Mouse (Mus musculus): ENCODE results near the gene Man2b1.

The Man2b1 gene

DNA sequence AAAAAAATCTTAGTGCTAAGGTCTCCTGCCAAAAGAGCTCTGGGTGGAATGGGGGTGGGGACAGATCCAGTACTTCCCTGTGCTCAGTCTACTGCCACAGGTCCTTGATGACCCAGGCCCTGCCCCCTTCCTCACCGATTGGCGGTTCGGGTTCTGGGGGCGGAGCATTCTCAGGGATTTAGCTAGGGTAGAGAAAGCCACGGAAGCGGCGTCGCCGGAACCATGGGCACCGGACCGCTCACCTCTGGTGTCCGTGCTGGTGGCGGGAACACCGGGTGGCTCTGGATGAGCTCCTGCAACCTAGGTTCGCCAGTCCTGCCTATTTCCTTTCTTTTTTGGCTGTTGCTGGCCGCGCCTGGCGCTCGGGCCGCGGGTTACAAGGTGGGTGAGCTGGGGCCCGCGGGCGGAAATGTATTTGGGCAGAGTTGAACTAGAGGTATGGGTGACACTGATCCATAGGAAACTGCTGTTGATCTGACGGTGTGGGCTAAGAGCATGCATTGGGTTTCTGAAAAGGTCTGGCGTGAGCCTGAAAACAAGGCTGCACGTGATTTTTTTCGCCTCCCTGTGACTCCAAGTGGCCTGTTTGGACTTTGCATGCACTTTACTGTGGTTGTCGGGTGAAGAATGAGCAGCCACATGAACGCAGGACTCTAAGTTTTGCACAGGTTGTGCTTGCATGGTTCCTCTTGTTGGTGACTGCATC lies at the start of gene Man2b1:
Gene Man2b1, plus strand, starts transcription at position 163 of the 706 bp plus-strand sequence.
- DNase-seq: peak; percentile 100

DNA sequence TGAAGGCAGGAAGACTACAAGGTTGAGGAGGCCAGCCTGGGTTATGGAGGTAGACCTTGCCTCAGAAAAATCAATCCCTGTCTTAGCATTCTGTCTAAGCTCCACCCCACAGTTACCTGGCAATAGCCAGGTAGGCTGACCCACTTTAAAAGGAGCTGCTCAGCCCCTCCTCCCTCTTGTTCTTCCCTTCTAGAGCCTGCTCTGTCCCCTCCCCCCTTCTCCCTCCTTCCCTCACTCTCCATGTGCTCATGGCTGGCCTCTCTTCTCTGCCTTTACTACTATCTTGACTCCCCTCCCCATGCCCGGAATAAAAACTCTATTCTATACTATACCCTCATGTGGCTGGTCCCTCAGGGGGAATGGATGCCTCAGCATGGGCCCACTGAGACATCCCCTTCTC lies 49.2 kb upstream of the Man2b1 start:
- no peak for DNase-seq

DNA sequence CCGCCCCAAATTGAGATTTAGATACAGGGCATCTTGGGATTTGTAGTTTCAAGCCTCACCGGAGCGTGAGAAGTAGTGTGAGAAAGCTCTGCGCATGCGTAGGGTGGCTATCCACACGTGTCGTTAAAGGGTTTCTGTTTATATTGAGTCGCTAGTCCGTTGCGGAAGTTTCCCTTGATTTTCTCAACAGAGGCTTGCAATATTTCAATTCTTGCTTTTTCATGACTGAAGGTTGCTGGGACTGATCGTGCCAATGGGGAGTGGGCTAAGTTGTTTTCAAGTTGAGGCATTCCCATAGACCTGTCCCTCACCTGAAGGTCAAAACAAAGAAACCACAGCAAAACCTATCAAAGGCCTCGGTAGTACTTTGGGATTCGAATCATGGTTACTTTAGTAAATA lies 48.3 kb upstream of the Man2b1 start:
- DNase-seq: peak; percentile 97

DNA sequence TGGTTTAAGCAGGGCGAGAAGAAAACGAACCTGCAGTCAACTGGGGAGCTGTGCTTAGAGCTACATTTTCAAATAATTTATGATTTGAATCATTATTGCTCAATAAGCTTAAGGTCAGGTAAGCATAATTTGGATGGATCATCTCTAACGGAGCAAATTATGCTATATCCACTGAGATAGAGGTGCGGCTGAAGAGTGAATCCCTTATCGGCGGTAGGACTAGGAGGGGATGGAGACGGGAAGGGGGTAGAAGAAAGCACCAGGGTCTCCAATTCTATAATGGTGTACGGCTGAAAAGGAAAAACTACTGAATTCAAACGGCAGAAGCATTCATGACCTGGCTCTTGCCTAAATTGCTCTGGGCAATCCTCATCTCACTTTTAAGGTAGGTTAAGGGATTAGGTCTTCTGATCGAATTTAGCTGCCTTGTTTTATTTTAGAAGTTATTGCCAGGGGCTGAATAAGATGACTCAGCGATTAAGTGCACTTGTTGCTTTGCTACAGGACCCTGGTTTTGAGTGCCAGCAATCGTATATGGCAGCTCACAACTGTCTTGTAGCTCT lies 47.8 kb upstream of the Man2b1 start:
- DNase-seq: no peak

DNA sequence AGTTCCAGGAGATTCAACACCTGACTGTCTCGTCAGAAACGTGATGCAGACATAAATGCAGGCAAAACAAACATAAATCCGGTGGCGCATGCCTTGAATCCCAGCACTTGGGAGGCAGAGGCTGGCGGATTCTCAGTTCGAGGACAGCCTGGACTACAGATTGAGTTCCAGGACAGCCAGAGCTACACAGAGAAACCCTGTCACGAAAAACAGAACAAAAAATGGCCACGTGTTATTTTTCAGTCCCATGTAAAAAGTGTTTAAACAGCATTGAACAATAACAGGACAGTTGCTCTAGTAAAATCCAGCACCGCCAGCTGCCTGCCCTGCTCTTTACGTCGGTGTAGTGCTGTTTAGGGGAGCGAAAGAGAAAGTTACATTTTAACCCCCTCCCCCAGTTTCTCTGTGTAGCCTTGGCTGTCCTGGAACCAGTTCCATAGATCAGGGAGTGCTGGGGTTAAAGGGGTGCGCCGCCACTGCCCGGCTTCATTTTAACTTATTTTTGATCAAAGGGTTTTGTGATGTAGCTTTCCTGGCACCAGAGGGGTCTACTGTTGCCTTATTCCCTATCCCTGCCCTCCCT lies 47.3 kb upstream of the Man2b1 start:
- DNase-seq: peak; percentile 94

DNA sequence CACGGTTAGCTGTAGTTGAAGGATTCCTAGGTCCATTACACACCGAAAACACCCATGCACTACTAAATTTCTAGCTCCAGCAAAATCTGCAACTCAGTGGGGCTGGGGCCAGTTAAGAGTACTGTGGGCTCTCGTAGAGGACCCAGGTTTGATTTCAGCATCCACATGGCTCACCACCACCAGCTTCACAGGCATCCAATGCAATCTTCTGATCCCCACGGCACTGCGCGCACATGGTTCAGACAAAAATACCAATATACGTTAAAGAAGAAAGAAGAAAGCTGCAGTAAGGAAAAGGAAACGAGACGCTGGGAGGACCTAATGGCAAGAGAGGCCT lies 46.7 kb upstream of the Man2b1 start:
- DNase-seq: no peak

DNA sequence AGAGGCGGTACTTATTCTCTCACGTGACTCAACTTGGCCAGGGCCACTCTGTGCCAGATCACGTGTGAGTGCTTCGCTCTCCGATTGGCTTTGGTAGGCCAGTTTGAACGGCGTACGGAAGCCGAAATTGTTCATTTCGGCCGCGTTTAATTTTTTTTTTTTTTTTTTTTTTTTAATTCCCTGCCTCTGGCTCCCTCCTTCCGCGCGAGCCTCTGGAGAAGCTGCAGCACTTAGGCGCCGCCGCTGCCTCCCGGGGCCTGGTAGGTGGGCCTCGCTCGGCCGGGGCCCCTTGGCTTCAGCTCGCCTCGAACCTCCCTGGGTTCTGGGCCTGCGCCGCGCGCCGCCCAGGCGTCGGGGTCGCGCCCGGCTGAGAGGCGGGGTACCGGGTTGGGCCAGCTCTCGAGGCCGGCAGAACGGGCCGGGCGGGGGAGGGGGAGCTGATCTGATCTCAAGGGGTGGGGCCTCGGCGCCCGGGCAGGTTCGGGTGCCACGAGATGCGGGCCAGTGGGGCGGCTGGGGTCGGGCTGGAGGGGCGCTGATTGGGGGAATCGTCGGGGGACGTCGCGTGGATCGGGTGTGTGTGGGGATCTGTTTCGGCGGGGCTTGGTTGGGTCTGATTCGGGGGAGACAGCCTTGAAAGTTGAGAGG lies 46.2 kb upstream of the Man2b1 start, which contains the start of gene Tnpo2:
Gene Tnpo2, plus strand, starts transcription at position 198 of the 648 bp plus-strand sequence.
- peak; percentile 99 for DNase-seq

DNA sequence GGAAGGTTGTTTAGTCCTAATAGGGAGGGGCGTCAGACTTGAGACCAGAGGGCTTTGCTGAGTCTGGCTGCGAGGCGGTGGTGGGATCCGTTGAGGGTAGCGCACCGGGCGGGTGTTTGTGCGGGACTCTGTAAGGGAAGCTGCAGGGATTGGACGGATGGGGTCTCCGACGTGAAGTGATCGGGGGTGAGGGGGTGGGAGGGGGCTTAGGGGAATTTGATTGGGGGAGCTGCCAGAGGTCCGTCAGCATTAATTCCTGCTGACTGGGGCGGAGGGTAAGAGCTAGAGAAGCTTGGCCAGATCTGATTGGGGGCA lies 45.7 kb upstream of the Man2b1 start:
- DNase-seq: no peak

DNA sequence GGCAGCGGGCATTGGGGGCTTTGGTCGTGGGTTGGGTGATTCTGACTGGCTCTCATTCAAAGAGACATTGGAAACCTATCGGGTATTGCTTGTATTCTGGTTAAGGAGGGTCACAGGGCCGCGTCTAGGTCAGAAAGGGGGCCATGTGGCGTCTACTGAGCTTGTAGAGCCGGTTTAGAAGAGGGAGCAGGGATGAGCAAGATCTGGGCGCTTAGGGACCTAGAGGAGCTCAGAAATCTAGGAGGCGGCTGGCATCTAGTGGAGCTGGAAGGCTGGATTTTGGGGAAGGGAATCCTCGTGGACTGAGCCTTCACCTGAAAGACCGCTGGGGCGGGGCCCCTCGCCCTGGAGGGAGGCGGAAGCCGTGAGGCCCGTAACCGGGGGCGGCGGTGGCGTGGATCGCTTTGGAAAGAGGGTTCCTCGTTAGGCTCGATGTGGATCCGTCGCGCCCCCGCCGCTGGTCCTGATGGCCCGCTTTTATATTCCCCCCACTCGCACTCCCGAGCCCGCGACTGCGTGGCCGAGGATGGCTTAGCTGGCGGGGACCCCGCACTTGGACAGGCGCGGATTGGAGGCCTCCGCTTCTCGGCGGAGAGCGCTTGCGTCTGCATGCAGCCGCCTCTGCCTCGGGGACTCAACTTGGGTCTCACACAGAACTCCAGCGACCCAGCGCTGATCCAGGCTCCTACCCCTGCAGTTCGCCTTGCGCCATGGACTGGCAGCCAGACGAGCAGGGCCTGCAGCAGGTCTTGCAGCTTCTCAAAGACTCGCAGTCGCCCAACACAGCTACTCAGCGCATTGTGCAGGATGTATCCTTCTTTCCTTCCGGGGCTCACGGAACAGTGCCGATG lies 45.2 kb upstream of the Man2b1 start:
- DNase-seq: peak; percentile 96

DNA sequence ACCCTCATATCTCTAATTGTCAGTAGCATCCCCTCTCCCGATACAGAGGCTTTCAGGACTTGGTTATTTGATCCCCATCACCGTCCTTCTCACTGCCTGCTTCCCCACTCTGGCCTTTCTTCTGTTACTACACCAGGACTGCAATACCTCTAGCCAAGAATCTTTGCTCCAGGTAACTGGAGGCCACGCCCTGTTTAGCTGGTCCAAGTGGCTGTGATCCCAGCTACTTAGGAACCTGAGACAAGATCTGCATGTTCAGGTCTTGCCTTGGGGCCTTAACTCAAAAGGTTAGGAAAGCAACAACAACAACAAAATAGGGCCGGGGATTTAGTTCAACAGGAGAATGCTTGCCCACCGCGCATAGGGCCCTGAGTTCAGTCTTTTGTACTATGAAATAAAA lies 39.5 kb upstream of the Man2b1 start:
- DNase-seq: no peak

DNA sequence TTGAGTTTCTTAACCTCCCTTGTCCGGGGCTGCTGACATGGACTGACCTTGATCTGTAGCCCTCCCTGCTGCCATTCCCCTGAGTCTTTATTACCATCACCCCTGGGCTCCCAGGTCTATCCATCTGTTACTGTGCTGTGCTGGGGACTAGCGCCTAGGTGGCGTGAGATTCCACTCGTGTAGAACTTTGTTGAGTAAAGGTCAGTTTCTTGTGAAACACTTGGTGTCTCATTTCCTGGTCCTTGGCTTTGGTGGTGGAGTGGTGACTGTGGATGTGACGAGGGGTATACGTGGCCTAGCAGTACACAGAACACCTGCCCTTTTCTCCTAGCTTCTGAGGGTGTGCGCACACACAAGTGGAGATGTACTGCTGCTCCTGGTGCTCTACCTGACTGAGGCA lies 25.7 kb upstream of the Man2b1 start:
- no peak for DNase-seq

DNA sequence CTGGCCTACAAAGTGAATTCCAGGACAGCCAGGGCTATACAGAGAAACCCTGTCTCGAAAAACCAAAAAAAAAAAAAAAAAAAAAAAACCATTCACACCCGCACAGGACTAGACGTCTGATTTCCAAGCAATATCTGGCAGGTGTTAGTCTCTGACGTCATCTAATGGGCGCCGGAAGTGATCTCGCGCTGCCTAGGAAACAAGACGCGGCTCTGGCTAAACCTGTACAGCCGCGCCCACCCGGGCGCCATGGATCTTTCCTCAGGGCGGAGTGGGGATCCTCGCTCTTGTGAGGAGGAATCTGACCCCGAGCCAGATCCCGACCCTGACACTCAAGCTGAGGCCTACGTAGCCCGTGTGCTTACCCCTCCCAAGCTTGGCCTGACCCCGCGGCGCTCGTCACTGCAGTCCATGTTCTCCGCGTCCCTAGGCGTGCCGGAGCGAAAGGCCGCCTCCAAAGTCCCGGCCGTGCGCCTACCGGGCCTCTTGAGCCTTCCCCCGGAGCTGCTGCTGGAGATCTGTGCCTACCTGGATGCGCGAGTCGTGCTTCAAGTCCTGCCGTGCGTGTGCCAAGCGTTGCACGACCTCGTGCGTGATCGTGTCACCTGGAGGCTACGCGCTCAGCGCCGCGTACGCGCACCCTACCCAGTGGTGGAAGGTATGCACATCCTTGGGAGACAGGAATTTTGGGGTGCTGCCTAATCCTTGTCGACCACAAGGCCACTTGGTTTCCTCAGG lies 23.0 kb upstream of the Man2b1 start, which contains the start of gene Fbxw9:
Gene Fbxw9, plus strand, starts transcription at position 177 of the 738 bp plus-strand sequence.
- DNase-seq: peak; percentile 99

DNA sequence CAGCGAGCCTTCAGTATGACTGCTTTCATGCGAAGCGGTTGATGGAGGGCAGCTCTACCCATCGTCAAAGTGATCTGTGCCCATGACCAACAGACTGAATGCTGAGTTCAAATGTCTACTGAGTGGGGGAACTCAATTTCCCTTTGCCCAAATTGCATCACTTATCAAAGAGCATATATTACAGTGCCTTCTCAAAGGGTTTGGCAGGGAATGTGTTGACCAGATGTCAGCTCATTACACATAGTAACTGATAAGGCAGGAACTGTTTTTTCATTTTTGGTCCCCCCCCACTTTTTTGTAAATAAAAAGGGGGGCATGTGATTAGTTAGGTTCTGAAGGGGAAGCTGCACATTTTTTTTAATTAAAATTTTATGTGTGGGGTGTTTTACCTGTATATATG lies 20.5 kb upstream of the Man2b1 start:
- DNase-seq: no peak

DNA sequence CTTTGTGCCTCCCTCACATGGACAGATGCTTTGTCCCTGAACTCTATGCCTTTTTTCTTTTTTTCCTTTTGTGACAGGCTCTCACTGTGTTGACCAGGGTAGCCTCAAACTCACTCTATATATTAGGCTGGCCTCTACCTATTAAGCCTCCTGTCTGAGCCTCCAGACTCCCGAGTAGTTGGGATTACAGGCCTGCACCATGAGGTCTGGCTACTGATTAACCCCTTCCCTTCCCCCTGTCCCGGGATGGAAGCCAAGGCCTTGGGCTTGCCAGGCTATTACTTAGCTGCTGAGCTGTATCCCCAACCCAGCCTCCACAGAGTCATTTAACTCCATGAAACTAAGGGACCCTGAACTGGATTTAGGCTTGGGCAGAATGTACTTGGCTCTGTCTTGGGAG lies 17.9 kb upstream of the Man2b1 start:
- no peak for DNase-seq

DNA sequence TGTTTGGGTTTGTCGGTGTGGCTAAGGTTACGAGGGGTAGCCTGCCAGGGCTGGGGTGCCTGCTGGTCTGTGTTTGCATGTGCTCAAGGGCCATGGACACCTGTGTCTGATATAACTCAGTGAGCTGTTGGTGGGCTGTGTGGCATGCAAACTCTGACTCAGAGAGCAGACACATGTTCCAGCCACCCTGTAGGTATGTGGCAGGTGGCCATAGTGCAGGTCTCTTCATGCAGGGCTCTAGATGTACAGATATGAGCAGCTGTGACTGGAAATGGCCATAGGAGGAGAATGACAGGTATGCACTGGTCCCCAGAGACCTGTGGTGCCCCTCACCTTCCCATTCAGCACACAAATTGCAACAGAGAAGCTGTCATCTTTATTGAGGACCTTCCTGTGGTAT lies 15.9 kb upstream of the Man2b1 start:
- DNase-seq: no peak

DNA sequence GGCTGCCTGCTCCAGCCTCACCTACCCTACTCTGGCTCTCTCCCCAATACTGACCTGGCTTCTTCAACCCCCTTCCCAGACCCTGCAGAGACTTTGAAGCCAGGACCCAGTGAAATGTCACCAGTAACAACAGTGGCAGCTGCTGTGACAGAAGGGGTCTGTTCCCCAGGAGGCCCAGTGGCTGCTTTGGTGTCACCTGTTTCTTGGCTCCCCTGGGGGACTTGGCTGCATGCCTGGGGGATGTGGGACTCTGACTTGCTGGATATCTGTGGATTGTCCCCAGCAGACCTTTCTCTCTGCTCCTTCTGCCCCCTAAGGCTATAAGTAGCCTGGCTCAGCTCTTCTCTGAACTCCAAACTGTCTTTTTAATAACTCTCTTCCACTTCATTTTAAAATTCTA lies 15.1 kb upstream of the Man2b1 start, which contains the start of gene Gm5741:
Gene Gm5741, minus strand, starts transcription at position 1 of the 400 bp plus-strand sequence.
- DNase-seq: no peak

DNA sequence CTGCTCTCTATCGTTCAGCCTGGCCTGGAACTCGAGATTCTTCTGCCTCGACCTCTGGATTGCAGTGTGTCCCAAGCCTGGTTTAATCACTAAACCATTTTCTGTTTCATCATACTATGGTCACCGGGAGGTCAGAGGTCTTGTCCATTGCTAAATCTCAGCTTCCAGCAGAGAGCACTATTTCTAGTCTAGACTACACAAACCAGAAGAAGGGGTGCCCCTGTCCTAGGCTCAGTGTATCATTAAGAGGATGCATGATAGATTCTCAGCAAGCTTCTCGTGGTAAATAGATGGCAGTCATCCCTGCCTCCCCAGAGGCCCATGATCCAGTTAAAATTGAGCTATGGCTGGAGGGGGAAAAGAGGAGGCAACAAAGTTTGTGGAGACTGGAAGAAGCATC lies 12.0 kb upstream of the Man2b1 start:
- no peak for DNase-seq

DNA sequence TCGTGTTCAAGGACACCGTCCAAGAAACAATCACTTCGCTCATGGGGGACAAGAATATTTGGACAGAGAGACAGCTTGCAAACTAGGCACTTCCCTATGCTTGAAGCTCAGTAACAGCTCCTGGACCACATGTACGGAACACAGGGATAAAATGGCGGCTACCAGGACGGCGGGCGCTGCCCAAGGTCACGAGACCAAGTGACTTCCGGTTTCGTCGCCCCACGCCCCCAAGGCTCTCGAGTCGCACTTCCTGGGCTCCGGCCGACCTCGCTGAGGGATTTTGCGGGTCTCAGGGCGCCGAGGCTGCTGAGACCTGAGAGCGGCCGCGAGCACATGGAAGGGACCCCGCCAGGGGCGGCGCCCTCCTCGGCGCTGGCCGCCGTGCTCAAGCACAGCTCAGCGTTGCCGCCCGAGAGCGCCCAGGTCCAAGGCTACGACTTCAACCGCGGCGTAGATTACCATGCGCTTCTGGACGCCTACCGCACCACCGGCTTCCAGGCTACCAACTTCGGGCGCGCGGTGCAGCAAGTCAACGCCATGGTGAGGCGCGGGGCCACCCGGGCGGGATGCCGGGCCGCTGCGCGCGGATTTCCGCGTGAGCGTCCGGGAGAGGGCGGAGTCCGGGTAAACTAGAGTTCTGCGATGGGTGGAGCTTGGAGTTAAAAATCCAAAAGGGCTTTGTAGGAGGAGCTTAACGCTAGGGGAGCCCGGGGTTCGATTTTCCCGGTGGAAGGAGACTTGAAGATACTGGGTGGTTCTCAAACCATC lies 11.4 kb upstream of the Man2b1 start, which contains the start of gene Dhps:
Gene Dhps, plus strand, starts transcription at position 244 of the 768 bp plus-strand sequence.
- peak; percentile 99 for DNase-seq

DNA sequence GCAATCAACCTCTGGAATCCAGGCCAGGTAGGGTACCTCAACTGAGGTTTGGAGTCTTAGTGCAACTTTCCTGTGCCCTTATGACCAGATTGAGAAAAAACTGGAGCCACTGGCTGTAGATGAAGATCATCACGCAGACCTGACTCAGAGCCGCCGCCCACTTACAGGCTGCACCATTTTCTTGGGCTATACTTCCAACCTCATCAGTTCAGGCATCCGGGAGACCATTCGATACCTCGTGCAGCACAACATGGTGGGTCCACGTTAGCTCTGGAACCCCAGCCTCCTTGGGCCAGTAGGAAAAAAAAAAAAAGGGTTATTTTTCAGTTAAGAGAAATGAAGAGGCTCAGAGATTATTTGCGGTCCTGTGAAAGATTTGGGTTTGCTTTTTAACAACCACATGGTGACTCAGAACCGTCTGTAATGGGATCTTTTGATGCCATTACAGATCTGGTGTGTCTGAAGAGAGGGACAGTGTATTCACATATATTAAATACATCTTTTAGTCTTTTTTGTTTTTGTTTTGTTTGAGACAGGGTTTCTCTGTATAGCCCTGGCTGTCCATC lies 10.6 kb upstream of the Man2b1 start:
- no peak for DNase-seq

DNA sequence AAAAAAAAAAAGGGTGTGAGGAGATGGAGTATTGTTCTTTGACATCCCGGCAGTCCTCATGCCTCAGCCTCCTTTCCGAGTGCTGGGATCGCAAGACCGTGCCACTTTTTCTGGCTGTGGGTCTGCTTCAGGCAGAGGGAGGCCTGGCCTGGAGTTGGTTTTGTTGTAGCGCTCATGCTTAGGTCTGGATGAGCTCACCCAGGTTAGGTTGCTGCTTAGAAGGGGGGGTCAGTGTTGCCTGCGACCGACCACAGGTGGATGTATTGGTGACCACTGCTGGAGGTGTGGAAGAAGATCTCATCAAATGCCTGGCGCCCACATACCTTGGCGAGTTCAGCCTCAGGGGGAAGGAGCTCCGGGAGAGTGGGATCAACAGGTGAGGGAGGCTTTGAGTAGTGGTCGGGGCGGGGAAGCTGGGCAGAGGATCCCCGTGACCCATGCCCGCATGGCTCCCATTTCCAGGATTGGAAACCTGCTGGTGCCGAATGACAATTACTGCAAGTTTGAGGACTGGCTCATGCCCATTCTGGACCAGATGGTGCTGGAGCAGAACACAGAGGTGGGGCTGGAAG lies 9.9 kb upstream of the Man2b1 start:
- peak; percentile 94 for DNase-seq

DNA sequence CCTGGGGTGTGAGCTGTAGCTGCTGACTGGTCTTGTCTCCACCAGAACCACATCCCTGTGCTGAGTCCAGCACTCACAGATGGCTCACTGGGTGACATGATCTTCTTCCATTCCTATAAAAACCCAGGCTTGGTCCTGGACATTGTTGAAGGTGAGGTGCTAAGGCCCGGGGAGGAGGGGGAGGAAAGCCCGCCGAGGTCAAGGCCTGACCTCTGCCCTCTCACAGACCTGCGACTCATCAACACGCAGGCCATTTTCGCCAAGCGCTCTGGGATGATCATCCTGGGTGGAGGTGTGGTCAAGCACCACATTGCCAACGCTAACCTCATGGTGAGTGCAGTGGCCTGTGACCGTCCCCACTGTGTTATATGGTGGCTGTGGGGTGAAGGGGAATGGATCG lies 8.9 kb upstream of the Man2b1 start:
- DNase-seq: peak; percentile 91
